Mouse (Mus musculus): ENCODE measurements at regions not wholly inside any gene's neighbourhood (a gene's known extent, or its start where the extent isn't known, plus 50 kb on each side); places are given as distances from the start of the nearest gene placed in this dataset.
A peak's percentile ranks its signal among the peaks of the same experiment; 100 is the strongest.
"Not testable (repeated sequence)": the region's sequence is repeated elsewhere in the genome, so short reads cannot be mapped to it uniquely, and the experiment has no call there.

GRCm38 (mm10) chr10:8124124-8124523, 168.1 kb upstream of the Tab2 start:
- DNase-seq (no peak), ATAC-seq (ENCODE audit: insufficient read depth) (no peak)
- H3K27me3 ChIP-seq (ENCODE audit: insufficient read depth, low read length): no peaks in the 10 kb centered on the region
- H3K36me3 ChIP-seq (ENCODE audit: insufficient read depth): no peaks in the 10 kb centered on the region
- no peaks in the 10 kb centered on the region for H3K9me3 ChIP-seq (ENCODE audit: low read depth, low read length)
- 90% methylated on average over 1 of the region's 1 CpGs for WGBS
- no peak overlapping the region for H3K4me2 ChIP-seq
- no peak overlapping the region for H3K9ac ChIP-seq
- no peaks in the 10 kb centered on the region for H3K4me1 ChIP-seq (ENCODE audit: insufficient read depth)
- no peak overlapping the region for H3K4me3 ChIP-seq (ENCODE audit: low read depth, low read length)
- no peak for TF ChIP-seq CTCF (IDR thresholded peaks at IDR 0.05; ENCODE audit: low read depth)
- H3K27ac ChIP-seq (ENCODE audit: low read depth): no peak overlapping the region

DNA sequence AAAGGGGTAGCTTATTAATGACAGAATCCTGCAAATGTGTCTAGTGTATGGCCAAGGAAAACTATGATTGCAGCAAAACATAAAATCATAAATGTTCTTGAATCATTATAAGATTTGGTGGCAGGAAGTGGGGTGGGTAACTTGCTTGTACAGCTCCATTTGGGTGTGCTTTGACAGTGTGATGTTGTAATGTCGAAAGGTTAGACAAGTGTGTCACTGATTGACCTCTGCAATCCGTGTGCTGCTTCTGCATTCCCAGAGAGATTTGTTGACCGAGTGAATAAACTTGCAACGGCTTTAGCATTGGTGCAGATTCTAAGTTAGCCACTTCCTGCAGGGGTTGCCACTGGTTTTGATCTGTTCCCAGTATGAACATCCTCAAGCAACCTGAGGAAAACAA, 165.9 kb upstream of the Tab2 start:
- 33% methylated on average over 4 of the region's 4 CpGs for WGBS
- no peak for TF ChIP-seq CTCF (IDR thresholded peaks at IDR 0.05; ENCODE audit: low read depth)
- DNase-seq: no peak

DNA sequence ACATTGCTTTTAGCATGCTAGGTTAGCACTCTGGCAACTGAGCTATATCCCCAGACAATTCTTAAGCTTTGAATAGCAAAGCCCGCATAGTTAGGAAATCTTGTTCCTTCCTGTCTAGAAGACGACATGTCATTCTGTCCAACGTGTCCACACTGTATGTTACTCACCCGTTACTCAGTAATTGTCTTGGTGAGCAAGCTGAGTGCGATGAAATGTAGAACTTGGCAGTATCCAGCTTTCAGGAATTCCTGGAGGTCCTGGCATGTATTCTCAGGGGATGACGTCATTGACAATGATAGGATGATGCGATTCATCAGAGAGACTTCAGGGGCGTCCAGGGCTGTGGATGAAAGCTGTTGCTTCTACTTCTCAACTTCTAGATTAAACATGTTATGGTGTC, 160.8 kb upstream of the Tab2 start:
- no peak overlapping the region for H3K9ac ChIP-seq
- no peak overlapping the region for H3K4me2 ChIP-seq
- TF ChIP-seq CTCF (IDR thresholded peaks at IDR 0.05; ENCODE audit: low read depth): no peak
- DNase-seq (peak; percentile 33), ATAC-seq (ENCODE audit: insufficient read depth) (no peak)
- H3K27ac ChIP-seq (ENCODE audit: low read depth): no peak overlapping the region
- WGBS: 57% methylated on average over 8 of the region's 8 CpGs
- no peaks in the 10 kb centered on the region for H3K9me3 ChIP-seq (ENCODE audit: low read depth, low read length)
- no peaks in the 10 kb centered on the region for H3K36me3 ChIP-seq (ENCODE audit: insufficient read depth)
- H3K4me3 ChIP-seq (ENCODE audit: low read depth, low read length): no peak overlapping the region
- H3K4me1 ChIP-seq (ENCODE audit: insufficient read depth): no peaks in the 10 kb centered on the region
- H3K27me3 ChIP-seq (ENCODE audit: insufficient read depth, low read length): no peaks in the 10 kb centered on the region

More for the DNA sequence above, 165.9 kb upstream of the Tab2 start:
- H3K9me3 ChIP-seq (ENCODE audit: low read depth, low read length): no peaks in the 10 kb centered on the region
- no peaks in the 10 kb centered on the region for H3K4me1 ChIP-seq (ENCODE audit: insufficient read depth)
- no peak overlapping the region for H3K4me2 ChIP-seq
- H3K27me3 ChIP-seq (ENCODE audit: insufficient read depth, low read length): no peaks in the 10 kb centered on the region
- H3K9ac ChIP-seq: no peak overlapping the region
- no peak for ATAC-seq (ENCODE audit: insufficient read depth)
- H3K36me3 ChIP-seq (ENCODE audit: insufficient read depth): no peaks in the 10 kb centered on the region
- H3K4me3 ChIP-seq (ENCODE audit: low read depth, low read length): no peak overlapping the region
- no peak overlapping the region for H3K27ac ChIP-seq (ENCODE audit: low read depth)

DNA sequence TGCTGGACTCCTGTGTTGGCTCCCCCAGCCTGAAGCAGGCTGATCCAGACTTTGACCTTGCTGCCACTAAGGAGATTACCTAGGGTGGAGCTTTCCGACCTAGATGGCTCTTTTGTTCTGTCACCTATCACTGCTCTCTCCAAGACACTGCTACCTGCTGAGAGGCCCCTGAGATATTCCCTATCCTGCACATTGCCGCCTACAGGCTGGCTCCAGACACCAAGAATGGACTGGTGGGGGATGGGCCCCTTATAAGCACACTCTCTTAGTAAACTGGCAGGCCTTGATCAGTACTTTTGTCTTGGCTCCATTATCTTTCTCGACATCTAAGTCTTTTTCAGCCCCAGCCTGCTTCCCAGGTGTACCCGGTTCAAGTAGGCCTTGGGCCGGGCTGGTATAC, 158.9 kb upstream of the Tab2 start:
- WGBS: 63% methylated on average over 5 of the region's 5 CpGs
- not testable (repeated sequence) for ATAC-seq (ENCODE audit: insufficient read depth); H3K27me3 ChIP-seq (ENCODE audit: insufficient read depth, low read length)

GRCm38 (mm10) chr10:8114530-8114929, 158.5 kb upstream of the Tab2 start:
- Histone ChIP-seq H3K27me3 (ENCODE audit: insufficient read depth, low read length) (no peaks in the 10 kb centered on the region), H3K9ac (no peak overlapping the region), H3K4me1 (ENCODE audit: insufficient read depth) (no peaks in the 10 kb centered on the region), H3K4me2 (no peak overlapping the region), H3K9me3 (ENCODE audit: low read depth, low read length) (no peaks in the 10 kb centered on the region), H3K4me3 (ENCODE audit: low read depth, low read length) (no peak overlapping the region), H3K27ac (ENCODE audit: low read depth) (no peak overlapping the region), H3K36me3 (ENCODE audit: insufficient read depth) (no peaks in the 10 kb centered on the region)
- no peak for ATAC-seq (ENCODE audit: insufficient read depth)
- TF ChIP-seq CTCF (IDR thresholded peaks at IDR 0.05; ENCODE audit: low read depth): no peak
- 52% methylated on average over 3 of the region's 3 CpGs for WGBS
- no peak for DNase-seq

More for the DNA sequence above, 158.9 kb upstream of the Tab2 start:
- H3K9ac ChIP-seq; H3K4me1 ChIP-seq (ENCODE audit: insufficient read depth); H3K27ac ChIP-seq (ENCODE audit: low read depth); H3K4me3 ChIP-seq (ENCODE audit: low read depth, low read length); H3K9me3 ChIP-seq (ENCODE audit: low read depth, low read length); H3K4me2 ChIP-seq; H3K36me3 ChIP-seq (ENCODE audit: insufficient read depth); DNase-seq: not testable (repeated sequence)

DNA sequence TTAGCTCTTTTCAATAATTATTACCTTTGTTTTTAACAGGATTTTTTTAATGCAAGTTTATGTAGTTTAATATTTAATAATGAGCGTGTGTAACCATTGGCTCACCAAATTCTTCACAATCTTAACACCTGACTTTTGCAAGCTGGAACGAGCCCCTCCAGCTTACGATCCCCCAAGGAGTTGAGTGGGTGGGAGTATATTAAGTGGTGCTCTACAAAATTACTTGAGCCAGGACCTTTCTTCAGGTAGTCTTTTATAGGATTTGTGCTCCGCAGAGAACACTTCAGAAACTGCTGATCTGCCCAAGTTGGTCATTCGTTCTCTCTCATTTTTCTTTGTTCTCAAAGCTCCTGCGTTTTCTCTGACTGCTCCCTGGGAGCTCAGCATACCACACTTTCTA, 144.5 kb upstream of the Tab2 start:
- H3K36me3 ChIP-seq (ENCODE audit: insufficient read depth): no peaks in the 10 kb centered on the region

GRCm38 (mm10) chr10:8095924-8096323, 139.9 kb upstream of the Tab2 start:
- Histone ChIP-seq H3K9me3 (ENCODE audit: low read depth, low read length) (no peaks in the 10 kb centered on the region), H3K27ac (ENCODE audit: low read depth) (no peak overlapping the region), H3K27me3 (ENCODE audit: insufficient read depth, low read length) (no peaks in the 10 kb centered on the region), H3K4me1 (ENCODE audit: insufficient read depth) (no peaks in the 10 kb centered on the region), H3K4me3 (ENCODE audit: low read depth, low read length) (no peak overlapping the region), H3K36me3 (ENCODE audit: insufficient read depth) (no peaks in the 10 kb centered on the region), H3K4me2 (no peak overlapping the region), H3K9ac (no peak overlapping the region)
- no peak for DNase-seq
- ATAC-seq (ENCODE audit: insufficient read depth): no peak
- 49% methylated on average over 2 of the region's 2 CpGs for WGBS
- TF ChIP-seq CTCF (IDR thresholded peaks at IDR 0.05; ENCODE audit: low read depth): no peak

More for the DNA sequence above, 144.5 kb upstream of the Tab2 start:
- no peak for ATAC-seq (ENCODE audit: insufficient read depth)
- H3K9me3 ChIP-seq (ENCODE audit: low read depth, low read length): 0 out of 2 replicates have a peak, but pooled peaks cover 3% of the 10 kb centered on the region
- no peaks in the 10 kb centered on the region for H3K4me1 ChIP-seq (ENCODE audit: insufficient read depth)
- H3K27me3 ChIP-seq (ENCODE audit: insufficient read depth, low read length): no peaks in the 10 kb centered on the region
- DNase-seq: no peak
- H3K27ac ChIP-seq (ENCODE audit: low read depth): no peak overlapping the region
- TF ChIP-seq CTCF (IDR thresholded peaks at IDR 0.05; ENCODE audit: low read depth): no peak
- H3K4me3 ChIP-seq (ENCODE audit: low read depth, low read length): no peak overlapping the region
- 68% methylated on average over 6 of the region's 6 CpGs for WGBS
- H3K9ac ChIP-seq: no peak overlapping the region
- no peak overlapping the region for H3K4me2 ChIP-seq

DNA sequence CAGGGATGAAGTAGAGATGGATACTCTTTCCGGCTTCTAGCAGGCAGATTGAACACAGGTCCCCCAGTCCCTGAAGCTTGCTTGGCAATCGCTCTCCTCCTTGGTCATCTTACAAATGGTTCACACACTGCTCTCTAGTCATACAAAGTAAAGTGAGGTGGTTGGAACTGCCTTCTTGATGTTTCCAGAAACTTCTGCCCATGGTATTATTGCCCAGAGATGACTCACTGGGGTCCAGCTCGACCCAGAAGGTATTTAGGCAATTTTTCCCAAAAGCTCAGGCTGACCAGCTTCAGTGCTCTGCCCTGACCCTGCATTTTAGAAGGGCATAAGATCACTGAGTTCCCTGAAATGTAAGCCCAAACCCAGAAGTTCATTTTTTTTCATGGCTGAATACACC, 139.2 kb upstream of the Tab2 start:
- H3K9ac ChIP-seq: no peak overlapping the region
- no peak overlapping the region for H3K27ac ChIP-seq (ENCODE audit: low read depth)
- ATAC-seq (ENCODE audit: insufficient read depth): no peak
- no peak overlapping the region for H3K4me3 ChIP-seq (ENCODE audit: low read depth, low read length)
- H3K36me3 ChIP-seq (ENCODE audit: insufficient read depth): no peaks in the 10 kb centered on the region
- no peaks in the 10 kb centered on the region for H3K27me3 ChIP-seq (ENCODE audit: insufficient read depth, low read length)
- TF ChIP-seq CTCF (IDR thresholded peaks at IDR 0.05; ENCODE audit: low read depth): no peak
- WGBS: 84% methylated on average over 3 of the region's 3 CpGs
- H3K4me1 ChIP-seq (ENCODE audit: insufficient read depth): no peaks in the 10 kb centered on the region
- no peak for DNase-seq
- H3K4me2 ChIP-seq: no peak overlapping the region
- H3K9me3 ChIP-seq (ENCODE audit: low read depth, low read length): no peaks in the 10 kb centered on the region

Measured in lung, embryonic 14.5 days (tissue).